Mouse (Mus musculus): ENCODE results near the gene Chid1. TPM values are rescaled to one million over a fixed set of nuclear protein-coding genes. Genes with fewer than 3 reads are reported as not detected.

Gene Chid1
- total and polyA plus RNA-seq, 2 experiments = 24.2 to 45.1 TPM

DNA sequence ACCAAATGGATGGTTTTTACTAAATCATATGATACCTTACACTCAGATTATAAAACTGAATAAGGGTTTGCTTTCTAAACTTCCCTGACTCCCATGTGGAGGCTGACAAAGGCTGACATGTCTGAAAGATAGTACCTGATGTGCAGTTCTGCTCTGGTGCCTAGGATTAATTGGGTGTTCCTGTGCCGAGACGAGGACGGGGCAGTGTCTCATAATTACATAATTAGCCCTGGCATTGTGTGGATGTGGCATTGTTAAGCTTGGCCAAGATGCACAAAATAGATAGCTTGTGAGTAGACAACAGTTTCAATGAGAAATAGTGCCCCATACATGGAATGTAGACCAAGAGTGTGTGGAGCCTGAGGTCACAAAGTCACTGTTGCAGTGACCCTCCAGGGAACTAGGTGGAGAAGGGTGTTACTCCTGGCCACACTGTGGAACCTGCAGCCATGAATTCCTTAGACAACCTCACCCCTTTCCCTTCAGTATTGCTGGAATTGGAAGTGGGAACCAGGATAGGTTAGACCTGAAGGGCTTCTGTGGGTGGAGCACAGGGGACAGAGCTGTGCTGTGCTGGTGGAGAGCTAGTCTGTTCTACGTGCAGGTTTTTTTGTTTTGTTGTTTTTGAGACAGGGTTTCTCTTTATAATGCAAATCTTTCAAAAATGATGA is 31.1 kb upstream of the Chid1 start:
- H3K4me1 ChIP-seq (ENCODE audit: control insufficient read depth, insufficient read depth, low read length) = peaks cover 31% of the 10 kb centered on the region

GRCm38 (mm10) chr7:141569916-141570315 is 30.3 kb upstream of the Chid1 start:
- H3K27me3 ChIP-seq (ENCODE audit: control insufficient read depth, insufficient read depth, low read length) = no peaks in the 10 kb centered on the region
- DNase-seq (ENCODE audit: extremely low read depth, low read depth, low spot score) = no peak
- no peak overlapping the region for H3K9ac ChIP-seq (ENCODE audit: low read depth, low read length)
- peaks cover 61% of the 10 kb centered on the region for H3K79me2 ChIP-seq (ENCODE audit: control insufficient read depth, insufficient read depth, low read length)
- TF ChIP-seq POLR2A (IDR thresholded peaks at IDR 0.05; ENCODE audit: extremely low read depth, insufficient read depth, low read length) = no peak
- TF ChIP-seq CTCF (IDR thresholded peaks at IDR 0.05; ENCODE audit: low read depth, low read length) = no peak
- 89% methylated on average over 3 of the region's 3 CpGs for WGBS
- H3K27ac ChIP-seq (replicated peaks; ENCODE audit: insufficient read depth, low read depth, low read length) = no peak overlapping the region
- peaks cover 36% of the 10 kb centered on the region for H3K4me1 ChIP-seq (ENCODE audit: control insufficient read depth, insufficient read depth, low read length)
- no peaks in the 10 kb centered on the region for H3K36me3 ChIP-seq (ENCODE audit: control insufficient read depth, insufficient read depth, low read length)
- H3K4me3 ChIP-seq (ENCODE audit: insufficient read depth, low read depth, low read length) = no peak overlapping the region

More for the DNA sequence above, 31.1 kb upstream of the Chid1 start:
- no peak overlapping the region for H3K4me3 ChIP-seq (ENCODE audit: insufficient read depth, low read depth, low read length)
- H3K27ac ChIP-seq (replicated peaks; ENCODE audit: insufficient read depth, low read depth, low read length) = no peak overlapping the region
- H3K27me3 ChIP-seq (ENCODE audit: control insufficient read depth, insufficient read depth, low read length) = no peaks in the 10 kb centered on the region
- 43% methylated on average over 4 of the region's 4 CpGs for WGBS
- no peaks in the 10 kb centered on the region for H3K36me3 ChIP-seq (ENCODE audit: control insufficient read depth, insufficient read depth, low read length)
- H3K79me2 ChIP-seq (ENCODE audit: control insufficient read depth, insufficient read depth, low read length) = peaks cover 59% of the 10 kb centered on the region
- no peak for TF ChIP-seq POLR2A (IDR thresholded peaks at IDR 0.05; ENCODE audit: extremely low read depth, insufficient read depth, low read length)
- TF ChIP-seq CTCF (IDR thresholded peaks at IDR 0.05; ENCODE audit: low read depth, low read length) = no peak
- H3K9ac ChIP-seq (ENCODE audit: low read depth, low read length) = no peak overlapping the region
- DNase-seq (ENCODE audit: extremely low read depth, low read depth, low spot score) = no peak

- TF ChIP-seq POLR2A (IDR thresholded peaks at IDR 0.05; ENCODE audit: extremely low read depth, insufficient read depth, low read length) (no peak), CTCF (IDR thresholded peaks at IDR 0.05; ENCODE audit: low read depth, low read length) (no peak)
- 43% methylated on average over 9 of the region's 9 CpGs for WGBS
These were observed 29.7 kb upstream of the Chid1 start for GRCm38 (mm10) chr7:141569283-141569803.

GRCm38 (mm10) chr7:141566587-141566986 is 26.9 kb upstream of the Chid1 start:
- no peak for DNase-seq (ENCODE audit: extremely low read depth, low read depth, low spot score)
- H3K4me3 ChIP-seq (ENCODE audit: insufficient read depth, low read depth, low read length) = no peak overlapping the region
- TF ChIP-seq POLR2A (IDR thresholded peaks at IDR 0.05; ENCODE audit: extremely low read depth, insufficient read depth, low read length) = no peak
- TF ChIP-seq CTCF (IDR thresholded peaks at IDR 0.05; ENCODE audit: low read depth, low read length) = no peak
- peaks cover 63% of the 10 kb centered on the region for H3K79me2 ChIP-seq (ENCODE audit: control insufficient read depth, insufficient read depth, low read length)
- H3K4me1 ChIP-seq (ENCODE audit: control insufficient read depth, insufficient read depth, low read length) = peaks cover 50% of the 10 kb centered on the region
- no peak overlapping the region for H3K9ac ChIP-seq (ENCODE audit: low read depth, low read length)
- H3K27me3 ChIP-seq (ENCODE audit: control insufficient read depth, insufficient read depth, low read length) = no peaks in the 10 kb centered on the region
- WGBS = 74% methylated on average over 7 of the region's 7 CpGs
- H3K27ac ChIP-seq (replicated peaks; ENCODE audit: insufficient read depth, low read depth, low read length) = no peak overlapping the region
- H3K36me3 ChIP-seq (ENCODE audit: control insufficient read depth, insufficient read depth, low read length) = no peaks in the 10 kb centered on the region

More at GRCm38 (mm10) chr7:141569283-141569803, 29.7 kb upstream of the Chid1 start:
- no peak overlapping the region for H3K9ac ChIP-seq (ENCODE audit: low read depth, low read length)
- peaks cover 66% of the 10 kb centered on the region for H3K79me2 ChIP-seq (ENCODE audit: control insufficient read depth, insufficient read depth, low read length)
- H3K27ac ChIP-seq (replicated peaks; ENCODE audit: insufficient read depth, low read depth, low read length) = peak overlapping the region; percentile 11
- no peaks in the 10 kb centered on the region for H3K27me3 ChIP-seq (ENCODE audit: control insufficient read depth, insufficient read depth, low read length)
- peak; percentile 68 for DNase-seq (ENCODE audit: extremely low read depth, low read depth, low spot score)
- no peak overlapping the region for H3K4me3 ChIP-seq (ENCODE audit: insufficient read depth, low read depth, low read length)
- peaks cover 42% of the 10 kb centered on the region for H3K4me1 ChIP-seq (ENCODE audit: control insufficient read depth, insufficient read depth, low read length)
- H3K36me3 ChIP-seq (ENCODE audit: control insufficient read depth, insufficient read depth, low read length) = no peaks in the 10 kb centered on the region

DNA sequence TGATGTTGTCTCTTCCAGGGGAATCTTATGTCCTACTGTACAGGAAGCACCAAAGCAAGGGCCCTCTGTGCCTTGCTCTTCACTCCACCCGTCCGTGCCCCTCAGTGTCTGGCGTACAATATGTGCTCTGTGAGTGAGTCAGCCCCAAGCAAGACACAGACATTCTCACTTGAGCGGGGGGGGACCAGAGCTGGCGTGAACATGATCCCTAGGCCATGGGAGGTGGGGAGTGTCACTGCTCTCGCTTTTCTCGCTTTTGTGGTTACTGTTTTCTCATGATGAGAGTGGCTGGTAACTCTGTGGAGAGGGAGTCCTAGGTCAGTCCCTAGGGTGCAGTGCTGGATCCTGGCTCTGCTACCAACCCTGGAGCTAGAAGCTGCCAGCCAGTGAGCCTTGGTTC is 24.9 kb upstream of the Chid1 start:
- 58% methylated on average over 7 of the region's 7 CpGs for WGBS
- peaks cover 46% of the 10 kb centered on the region for H3K79me2 ChIP-seq (ENCODE audit: control insufficient read depth, insufficient read depth, low read length)
- no peak overlapping the region for H3K9ac ChIP-seq (ENCODE audit: low read depth, low read length)
- no peaks in the 10 kb centered on the region for H3K36me3 ChIP-seq (ENCODE audit: control insufficient read depth, insufficient read depth, low read length)
- DNase-seq (ENCODE audit: extremely low read depth, low read depth, low spot score) = no peak
- TF ChIP-seq CTCF (IDR thresholded peaks at IDR 0.05; ENCODE audit: low read depth, low read length) (no peak), POLR2A (IDR thresholded peaks at IDR 0.05; ENCODE audit: extremely low read depth, insufficient read depth, low read length) (no peak)
- H3K27ac ChIP-seq (replicated peaks; ENCODE audit: insufficient read depth, low read depth, low read length) = peak overlapping the region; percentile 13
- H3K4me3 ChIP-seq (ENCODE audit: insufficient read depth, low read depth, low read length) = no peak overlapping the region
- H3K27me3 ChIP-seq (ENCODE audit: control insufficient read depth, insufficient read depth, low read length) = no peaks in the 10 kb centered on the region
- peaks cover 46% of the 10 kb centered on the region for H3K4me1 ChIP-seq (ENCODE audit: control insufficient read depth, insufficient read depth, low read length)

DNA sequence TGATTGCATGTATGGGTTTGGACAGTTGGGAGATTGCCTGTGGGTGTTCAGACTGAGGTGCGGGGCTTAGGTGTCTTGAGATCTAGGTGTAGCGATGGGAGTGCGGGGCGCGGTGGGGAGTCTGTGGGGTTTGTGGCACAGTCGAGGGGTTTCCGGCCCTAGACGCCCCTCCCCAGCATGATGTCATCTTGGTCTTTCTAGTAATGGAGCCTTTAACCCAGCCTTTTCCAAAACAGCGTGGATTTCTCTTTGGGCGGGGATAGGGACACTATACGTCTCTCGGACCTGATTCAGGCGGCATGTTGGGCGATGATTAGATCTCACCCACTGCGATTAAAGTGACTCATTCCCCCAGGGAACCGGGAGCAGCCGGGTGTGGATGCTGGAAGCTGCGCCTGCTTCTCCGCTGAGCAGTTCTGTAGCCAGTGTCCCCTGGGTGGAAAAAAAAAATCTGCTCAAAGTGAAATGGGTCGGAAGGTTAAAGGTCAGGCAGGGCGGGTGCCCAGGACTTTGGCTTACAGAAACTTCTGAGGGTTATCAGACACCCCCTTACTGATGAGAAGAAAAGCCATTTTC is 23.3 kb upstream of the Chid1 start:
- peak; percentile 79 for DNase-seq (ENCODE audit: extremely low read depth, low read depth, low spot score)
- Histone ChIP-seq H3K27ac (replicated peaks; ENCODE audit: insufficient read depth, low read depth, low read length) (peak overlapping the region; percentile 73), H3K4me1 (ENCODE audit: control insufficient read depth, insufficient read depth, low read length) (peaks cover 35% of the 10 kb centered on the region), H3K79me2 (ENCODE audit: control insufficient read depth, insufficient read depth, low read length) (peaks cover 36% of the 10 kb centered on the region), H3K36me3 (ENCODE audit: control insufficient read depth, insufficient read depth, low read length) (no peaks in the 10 kb centered on the region), H3K27me3 (ENCODE audit: control insufficient read depth, insufficient read depth, low read length) (no peaks in the 10 kb centered on the region), H3K4me3 (ENCODE audit: insufficient read depth, low read depth, low read length) (peak overlapping the region; percentile 96), H3K9ac (ENCODE audit: low read depth, low read length) (peak overlapping the region; percentile 99)
- TF ChIP-seq POLR2A (IDR thresholded peaks at IDR 0.05; ENCODE audit: extremely low read depth, insufficient read depth, low read length) (no peak), CTCF (IDR thresholded peaks at IDR 0.05; ENCODE audit: low read depth, low read length) (no peak)
- under 1% methylated on average over 21 of the region's 21 CpGs for WGBS
